Mouse (Mus musculus) ZHBTc4 (cell line): Measurements from ENCODE around the gene Sox21.

Experiments
- DNase-seq: peaks from one replicate; pipeline ENCODE4 v3.0.0-alpha.2; 2011; ENCODE audit warnings: low read depth, low spot score

Sox21 gene

GRCm38 (mm10) chr14:118236886-118237289, at the start of gene Sox21:
Gene Sox21, minus strand, starts transcription at chr14:118237030.
- DNase-seq = peak; percentile 98

DNA sequence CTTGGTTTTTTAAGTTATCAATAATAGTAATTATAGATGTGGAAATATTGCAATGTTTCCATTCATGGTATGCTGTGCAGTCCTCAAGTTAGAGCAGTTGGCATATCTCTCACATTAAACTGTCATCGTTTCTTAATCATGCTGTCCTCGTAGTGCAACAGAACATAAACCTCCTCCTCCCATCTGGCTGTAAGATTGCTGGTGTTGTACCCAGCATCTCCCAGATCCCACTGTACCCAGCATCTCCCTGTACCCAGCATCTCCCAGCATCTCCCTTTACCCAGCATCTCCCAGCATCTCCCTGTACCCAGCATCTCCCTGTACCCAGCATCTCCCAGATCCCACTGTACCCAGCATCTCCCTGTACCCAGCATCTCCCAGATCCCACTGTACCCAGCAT, 49.3 kb upstream of the Sox21 start:
- no peak for DNase-seq

- peak; percentile 65 for DNase-seq
These were observed 46.1 kb upstream of the Sox21 start for GRCm38 (mm10) chr14:118282917-118283316.

DNA sequence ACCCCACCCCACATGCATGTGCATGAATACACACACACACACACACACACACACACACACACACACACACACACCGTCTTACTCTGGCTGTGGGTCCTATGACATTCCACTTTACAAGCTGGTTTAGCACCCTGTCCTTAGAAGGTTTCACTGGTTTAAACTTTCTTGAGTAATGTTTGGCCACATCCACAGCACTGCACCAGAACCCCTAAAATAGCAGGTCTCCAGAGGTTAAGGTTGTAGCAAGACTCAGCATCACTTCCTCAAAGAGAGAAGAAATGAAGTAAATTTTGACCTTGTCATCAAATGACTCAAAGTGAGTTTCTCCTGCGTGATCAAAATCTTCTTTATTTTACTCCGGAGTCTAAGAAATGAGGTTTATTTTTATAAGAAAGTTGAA, 45.4 kb upstream of the Sox21 start:
- DNase-seq = no peak

GRCm38 (mm10) chr14:118277704-118278498, 41.1 kb upstream of the Sox21 start:
- DNase-seq = no peak

DNA sequence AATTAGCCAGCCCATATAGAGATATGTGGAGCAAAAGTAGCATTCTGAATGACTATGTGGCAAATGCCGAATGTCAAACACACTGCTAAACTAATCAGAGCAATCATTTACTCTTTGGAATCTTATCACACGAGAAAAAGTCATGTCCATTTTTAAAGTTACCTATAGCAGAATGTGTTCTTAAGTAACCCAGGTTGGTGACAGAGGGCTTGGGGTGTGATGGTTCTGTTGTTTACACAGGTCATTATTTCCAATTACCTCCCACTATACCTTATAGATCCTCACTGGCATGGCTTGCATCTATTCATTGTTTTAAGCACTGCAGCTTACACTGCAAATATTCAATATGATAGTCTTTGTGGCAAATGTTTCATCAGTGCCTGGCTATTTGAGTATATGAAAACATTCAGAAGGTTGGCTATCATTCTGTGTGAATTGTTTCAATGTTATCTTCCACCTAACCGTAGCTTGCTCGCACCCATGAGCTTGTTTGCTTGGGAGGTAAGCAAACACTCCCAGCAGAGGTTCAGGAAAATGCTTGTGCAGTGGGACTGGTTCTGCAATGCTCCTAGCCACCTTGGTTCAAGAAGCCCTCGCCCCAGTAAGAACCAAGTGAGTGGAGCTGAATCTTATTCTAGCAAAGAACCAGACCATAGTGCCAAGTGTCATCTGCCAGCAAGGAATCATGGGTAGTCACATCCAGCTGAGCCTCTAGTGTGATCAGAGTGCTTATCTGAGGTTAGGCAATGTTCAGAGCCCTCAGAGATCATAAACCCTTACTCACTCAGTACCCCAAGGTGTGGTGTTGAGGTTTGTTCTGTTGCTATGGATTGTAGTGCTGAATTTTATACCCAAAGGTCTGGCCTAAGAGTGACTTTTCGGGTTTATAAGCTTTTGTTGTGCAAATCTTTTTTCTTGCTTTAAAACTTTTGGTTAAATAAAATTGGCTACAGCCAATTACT, 36.0 kb upstream of the Sox21 start:
- no peak for DNase-seq

GRCm38 (mm10) chr14:118268849-118269248, 32.0 kb upstream of the Sox21 start:
- no peak for DNase-seq

DNA sequence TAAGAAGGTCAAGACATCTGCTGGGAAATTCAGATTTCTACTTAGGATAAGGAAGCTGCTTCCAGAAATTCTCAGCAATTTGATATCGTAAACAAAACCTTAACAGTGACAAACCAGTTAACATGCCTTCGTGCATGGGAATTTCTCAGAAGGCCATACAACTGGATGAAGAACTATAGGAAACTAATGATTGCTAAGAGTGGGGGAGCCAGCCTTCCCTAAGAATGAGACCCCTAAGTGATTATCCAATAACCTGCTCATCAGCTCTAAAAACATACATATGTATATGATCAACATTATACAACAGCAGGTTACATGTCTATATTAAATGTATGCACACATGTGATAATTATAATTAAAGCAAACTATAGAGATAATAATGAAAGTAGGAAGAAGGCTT, 29.8 kb upstream of the Sox21 start, which contains the start of gene Gm9376:
TSS of gene Gm9376 (plus strand) at position 301 of the 400 bp plus-strand sequence.
- no peak for DNase-seq

DNA sequence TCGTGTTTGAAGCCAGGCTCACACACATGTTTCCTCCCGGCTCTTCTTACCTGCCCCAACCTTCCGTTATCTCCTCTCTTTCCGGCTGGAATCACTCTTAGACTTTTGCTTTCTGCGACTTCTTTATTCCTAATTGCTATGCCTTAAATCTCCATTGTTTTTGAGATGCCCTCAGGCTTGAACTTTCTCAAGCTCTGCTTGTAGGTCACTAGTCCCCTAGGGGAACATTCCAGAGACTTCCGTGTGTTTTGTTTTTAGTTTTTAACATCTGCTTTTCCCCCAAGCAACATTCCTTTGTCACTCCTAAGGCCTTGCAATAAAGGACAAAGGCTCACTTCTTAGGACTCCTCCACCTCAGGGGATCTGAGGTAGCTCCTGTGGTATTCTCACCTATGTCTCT, 16.6 kb upstream of the Sox21 start:
- peak; percentile 90 for DNase-seq

DNA sequence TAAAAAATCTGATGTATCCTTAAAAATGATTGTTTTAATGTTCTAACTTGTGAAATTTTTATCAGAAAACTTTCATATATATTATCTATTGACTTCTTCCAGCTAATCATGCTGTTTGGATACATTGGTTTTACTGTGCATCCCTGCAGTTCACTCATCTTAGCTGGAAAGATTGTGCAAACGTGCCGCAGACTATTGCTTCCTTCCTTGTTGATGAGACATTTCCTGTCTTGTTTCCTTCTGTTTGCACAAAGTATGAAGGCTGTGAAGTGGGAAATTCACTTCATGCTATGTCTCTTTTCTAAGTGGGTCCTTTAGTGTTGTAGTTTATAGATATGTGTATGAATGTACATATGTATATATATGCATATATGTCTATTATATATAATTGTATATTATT, 4.6 kb upstream of the Sox21 start:
- DNase-seq = no peak

DNA sequence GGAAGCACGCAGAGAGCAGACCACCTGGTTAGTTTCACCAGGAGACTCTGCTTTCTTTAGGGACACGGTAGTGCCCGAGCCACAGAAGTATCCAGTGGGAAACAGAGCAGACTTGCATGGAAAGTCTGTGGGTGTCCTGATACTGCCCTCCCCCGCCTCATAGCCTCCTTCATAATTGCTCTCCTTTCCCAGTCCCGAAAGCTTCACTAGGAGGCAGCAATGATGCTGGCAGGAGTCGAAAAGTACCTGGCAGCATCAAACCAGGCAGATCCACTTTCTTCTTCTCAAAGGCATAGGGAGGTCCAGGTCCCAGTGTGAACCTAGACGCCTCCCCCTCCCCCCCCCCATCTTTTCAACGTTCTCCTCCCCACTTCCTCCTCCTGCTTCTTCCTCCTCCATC, 2.5 kb upstream of the Sox21 start:
- no peak for DNase-seq

- no peak for DNase-seq
These were observed 956 bp upstream of the Sox21 start for GRCm38 (mm10) chr14:118237786-118238185.

DNA sequence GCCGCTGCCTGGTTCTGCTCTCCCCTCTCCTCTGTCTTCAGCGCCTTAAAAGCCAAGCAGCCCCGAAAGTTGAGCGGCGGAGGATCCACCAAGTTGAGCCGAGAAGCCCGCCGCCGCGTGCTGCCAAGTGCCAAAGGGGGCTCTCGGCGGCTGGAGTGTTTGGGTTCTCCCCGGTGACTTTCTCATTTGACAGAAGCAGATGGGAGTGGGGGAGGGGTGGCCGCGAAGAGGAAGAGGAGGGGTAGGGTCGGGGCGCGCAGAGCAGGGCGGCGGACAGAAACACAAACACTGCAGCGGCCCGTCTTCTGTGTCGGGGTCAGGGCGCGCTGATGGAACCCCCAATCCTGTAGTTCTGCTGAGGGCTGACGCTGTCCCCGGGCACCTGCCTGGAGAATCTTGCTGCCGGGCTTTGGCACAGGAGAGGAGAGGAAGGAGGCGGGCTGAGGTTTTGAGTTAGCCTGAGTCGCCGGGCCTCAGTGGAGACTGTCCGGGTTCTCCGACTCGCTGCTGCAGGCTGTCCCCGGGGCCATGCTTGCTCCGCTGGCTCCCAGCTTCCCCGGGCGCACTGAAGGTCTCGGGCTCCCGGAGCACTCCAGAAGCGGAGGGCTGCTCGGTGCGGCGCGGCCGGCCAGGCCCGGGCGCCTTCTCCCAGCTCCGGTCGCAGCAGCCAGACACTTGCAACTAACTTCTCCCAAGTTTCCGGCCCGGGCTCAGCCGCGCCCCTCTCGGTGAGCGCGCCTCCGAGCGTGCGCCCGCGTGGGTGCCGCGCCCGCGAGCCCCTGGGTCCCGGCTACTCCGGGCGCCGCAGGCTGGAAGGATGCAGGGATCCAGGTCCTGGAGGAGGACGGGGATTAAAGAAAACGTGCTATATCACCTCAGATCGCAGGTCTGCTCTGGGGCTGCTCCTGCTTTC, 601 bp downstream of the Sox21 start:
- DNase-seq = peak; percentile 92

DNA sequence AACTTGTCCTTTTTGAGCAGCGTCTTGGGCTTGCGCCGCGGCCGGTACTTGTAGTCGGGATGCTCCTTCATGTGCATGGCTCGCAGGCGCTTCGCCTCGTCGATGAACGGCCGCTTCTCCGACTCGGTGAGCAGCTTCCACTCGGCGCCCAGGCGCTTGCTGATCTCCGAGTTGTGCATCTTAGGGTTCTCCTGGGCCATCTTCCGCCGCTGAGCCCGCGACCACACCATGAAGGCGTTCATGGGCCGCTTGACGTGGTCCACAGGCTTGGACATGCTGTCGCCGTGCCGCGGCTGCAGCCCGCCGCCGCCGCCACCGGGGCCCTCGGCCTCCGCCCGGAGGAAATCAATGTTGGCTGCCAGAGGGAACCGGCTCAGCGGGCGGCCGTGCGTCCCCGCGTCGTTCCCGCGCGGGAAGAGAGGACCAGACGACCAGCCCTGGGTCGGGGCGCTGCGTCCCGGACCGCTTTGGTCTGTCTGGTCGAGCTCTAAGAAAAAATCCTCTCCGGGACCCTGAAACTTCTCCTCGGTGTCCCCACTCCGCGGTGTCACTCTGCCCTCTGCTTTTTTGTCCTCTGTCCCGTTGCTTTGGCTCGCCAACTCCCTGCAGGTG, 1.4 kb downstream of the Sox21 start:
- DNase-seq = peak; percentile 78

GRCm38 (mm10) chr14:118234541-118235210, 2.2 kb downstream of the Sox21 start:
- DNase-seq = peak; percentile 81

DNA sequence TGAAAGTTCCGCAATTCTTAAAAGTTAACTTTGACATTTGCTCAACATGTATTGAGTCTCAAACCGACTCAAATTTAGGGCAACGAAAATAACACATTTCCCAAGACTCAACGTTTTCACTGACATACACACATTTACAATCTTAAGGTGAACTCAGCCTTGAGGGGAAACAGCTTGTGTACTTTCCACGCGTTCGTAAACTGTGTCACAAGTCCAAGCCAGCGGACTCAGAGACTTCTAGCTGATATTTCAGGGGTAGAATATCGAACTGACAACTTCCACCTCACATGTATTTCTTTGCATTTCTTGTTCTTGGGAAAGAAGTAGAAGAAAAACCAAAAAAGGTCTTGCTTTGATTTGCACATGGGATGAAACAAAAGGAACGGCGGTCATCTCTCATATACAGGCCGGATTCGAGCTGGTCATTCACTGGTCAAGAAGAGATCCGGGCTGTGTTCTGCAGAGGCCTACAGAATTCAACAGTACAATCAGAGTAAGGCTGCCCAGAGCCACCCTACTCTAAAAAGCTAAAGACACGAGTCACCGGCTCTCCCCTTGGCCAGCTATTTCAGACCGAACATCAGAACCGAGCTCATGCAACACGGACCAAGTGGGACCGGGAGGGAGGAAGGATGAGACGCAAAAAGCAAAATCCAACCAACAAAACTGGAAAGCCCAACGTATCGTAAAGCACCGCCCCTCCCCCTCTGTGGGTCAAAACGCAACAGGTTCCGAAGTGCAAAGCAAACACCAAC, 2.9 kb downstream of the Sox21 start:
- no peak for DNase-seq

GRCm38 (mm10) chr14:118232381-118232970, 4.4 kb downstream of the Sox21 start:
- no peak for DNase-seq

GRCm38 (mm10) chr14:118226471-118227155, 10.2 kb downstream of the Sox21 start:
- DNase-seq = peak; percentile 43

DNA sequence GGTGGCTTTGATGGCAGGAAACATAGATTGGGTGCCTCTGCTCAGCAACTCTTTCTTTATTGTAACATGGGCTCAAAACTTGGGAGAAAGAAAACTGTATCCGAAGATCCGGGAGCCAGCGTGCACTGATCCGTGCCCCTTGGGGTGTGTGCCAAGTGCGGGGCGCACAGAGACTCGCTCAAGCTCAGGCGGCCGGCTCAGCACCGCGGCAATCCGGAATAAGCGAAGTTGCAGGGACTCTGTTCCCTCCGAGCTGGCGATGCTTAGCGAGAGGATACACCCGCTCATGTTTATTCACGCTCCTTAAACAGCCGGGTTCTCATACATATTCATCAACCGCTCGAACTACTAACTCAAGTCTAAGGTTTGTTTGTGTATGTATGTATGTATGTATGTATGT, 10.9 kb downstream of the Sox21 start:
- peak; percentile 80 for DNase-seq
